Mouse (Mus musculus): ENCODE measurements at regions not wholly inside any gene's neighbourhood (a gene's known extent, or its start where the extent isn't known, plus 50 kb on each side); places are given as distances from the start of the nearest gene placed in this dataset.

- 61% methylated on average over 7 of the region's 7 CpGs for WGBS
- Histone ChIP-seq H3K4me1 (ENCODE audit: insufficient read depth, low read depth, low read length) (no peaks in the 10 kb centered on the region), H3K36me3 (ENCODE audit: insufficient read depth, low read length) (no peaks in the 10 kb centered on the region), H3K4me3 (ENCODE audit: low read depth, low read length) (no peak overlapping the region), H3K27ac (ENCODE audit: low read length) (no peak overlapping the region), H3K27me3 (replicated peaks; ENCODE audit: insufficient read depth, low read length) (no peaks in the 10 kb centered on the region), H3K9me3 (ENCODE audit: low read length) (no peaks in the 10 kb centered on the region), H3K9ac (replicated peaks; ENCODE audit: low read depth) (no peak overlapping the region), H3K4me2 (replicated peaks; ENCODE audit: low read depth, low read length) (no peak overlapping the region)
- ATAC-seq (no peak), DNase-seq (ENCODE audit: low spot score) (no peak)
- TF ChIP-seq EP300 (IDR thresholded peaks at IDR 0.05) (no peak), CTCF (IDR thresholded peaks at IDR 0.05) (no peak)
Observed at GRCm38 (mm10) chr8:90491691-90492090, 143.5 kb upstream of the Tox3 start.

- Histone ChIP-seq H3K9ac (replicated peaks; ENCODE audit: low read depth) (no peak overlapping the region), H3K4me1 (ENCODE audit: insufficient read depth, low read depth, low read length) (no peaks in the 10 kb centered on the region), H3K4me2 (replicated peaks; ENCODE audit: low read depth, low read length) (no peak overlapping the region), H3K4me3 (ENCODE audit: low read depth, low read length) (no peak overlapping the region), H3K27me3 (replicated peaks; ENCODE audit: insufficient read depth, low read length) (no peaks in the 10 kb centered on the region), H3K36me3 (ENCODE audit: insufficient read depth, low read length) (no peaks in the 10 kb centered on the region), H3K27ac (ENCODE audit: low read length) (no peak overlapping the region), H3K9me3 (ENCODE audit: low read length) (no peaks in the 10 kb centered on the region)
- no peak for TF ChIP-seq CTCF (IDR thresholded peaks at IDR 0.05)
- 62% methylated on average over 16 of the region's 17 CpGs for WGBS
- no peak for ATAC-seq
- DNase-seq (ENCODE audit: low spot score) = no peak
Observed at GRCm38 (mm10) chr8:90490734-90491441, 142.7 kb upstream of the Tox3 start.

- no peak overlapping the region for H3K9ac ChIP-seq (replicated peaks; ENCODE audit: low read depth)
- ATAC-seq (no peak), DNase-seq (ENCODE audit: low spot score) (no peak)
- no peaks in the 10 kb centered on the region for H3K27me3 ChIP-seq (replicated peaks; ENCODE audit: insufficient read depth, low read length)
- H3K9me3 ChIP-seq (ENCODE audit: low read length) = no peaks in the 10 kb centered on the region
- no peaks in the 10 kb centered on the region for H3K4me1 ChIP-seq (ENCODE audit: insufficient read depth, low read depth, low read length)
- no peak overlapping the region for H3K4me3 ChIP-seq (ENCODE audit: low read depth, low read length)
- no peak overlapping the region for H3K27ac ChIP-seq (ENCODE audit: low read length)
- TF ChIP-seq CTCF (IDR thresholded peaks at IDR 0.05) = no peak
- no peak for TF ChIP-seq EP300 (IDR thresholded peaks at IDR 0.05)
- WGBS = 67% methylated on average over 3 of the region's 3 CpGs
- no peaks in the 10 kb centered on the region for H3K36me3 ChIP-seq (ENCODE audit: insufficient read depth, low read length)
- H3K4me2 ChIP-seq (replicated peaks; ENCODE audit: low read depth, low read length) = no peak overlapping the region
Observed at GRCm38 (mm10) chr8:90486556-90486955, 138.4 kb upstream of the Tox3 start.

- Histone ChIP-seq H3K4me3 (ENCODE audit: low read depth, low read length) (no peak overlapping the region), H3K4me2 (replicated peaks; ENCODE audit: low read depth, low read length) (no peak overlapping the region), H3K9me3 (ENCODE audit: low read length) (no peaks in the 10 kb centered on the region), H3K27ac (ENCODE audit: low read length) (no peak overlapping the region), H3K9ac (replicated peaks; ENCODE audit: low read depth) (no peak overlapping the region), H3K36me3 (ENCODE audit: insufficient read depth, low read length) (no peaks in the 10 kb centered on the region), H3K4me1 (ENCODE audit: insufficient read depth, low read depth, low read length) (no peaks in the 10 kb centered on the region), H3K27me3 (replicated peaks; ENCODE audit: insufficient read depth, low read length) (no peaks in the 10 kb centered on the region)
- WGBS = 16% methylated on average over 4 of the region's 4 CpGs
- no peak for ATAC-seq
- no peak for DNase-seq (ENCODE audit: low spot score)
- TF ChIP-seq EP300 (IDR thresholded peaks at IDR 0.05) (no peak), CTCF (IDR thresholded peaks at IDR 0.05) (no peak)
Observed at GRCm38 (mm10) chr8:90478149-90478548, 130.0 kb upstream of the Tox3 start.

- Histone ChIP-seq H3K27ac (ENCODE audit: low read length) (no peak overlapping the region), H3K4me3 (ENCODE audit: low read depth, low read length) (no peak overlapping the region), H3K27me3 (replicated peaks; ENCODE audit: insufficient read depth, low read length) (no peaks in the 10 kb centered on the region), H3K9me3 (ENCODE audit: low read length) (no peaks in the 10 kb centered on the region), H3K4me2 (replicated peaks; ENCODE audit: low read depth, low read length) (no peak overlapping the region), H3K9ac (replicated peaks; ENCODE audit: low read depth) (no peak overlapping the region), H3K36me3 (ENCODE audit: insufficient read depth, low read length) (no peaks in the 10 kb centered on the region), H3K4me1 (ENCODE audit: insufficient read depth, low read depth, low read length) (no peaks in the 10 kb centered on the region)
- WGBS = 53% methylated on average over 7 of the region's 7 CpGs
- ATAC-seq (0 out of 2 replicates have a peak, but pooled peaks have one; percentile 21), DNase-seq (ENCODE audit: low spot score) (no peak)
- no peak for TF ChIP-seq CTCF (IDR thresholded peaks at IDR 0.05)
- TF ChIP-seq EP300 (IDR thresholded peaks at IDR 0.05) = no peak
Observed at GRCm38 (mm10) chr8:90474066-90474465, 125.9 kb upstream of the Tox3 start.

- Histone ChIP-seq H3K9ac (replicated peaks; ENCODE audit: low read depth) (no peak overlapping the region), H3K36me3 (ENCODE audit: insufficient read depth, low read length) (no peaks in the 10 kb centered on the region), H3K27ac (ENCODE audit: low read length) (no peak overlapping the region), H3K4me2 (replicated peaks; ENCODE audit: low read depth, low read length) (no peak overlapping the region), H3K4me3 (ENCODE audit: low read depth, low read length) (no peak overlapping the region), H3K9me3 (ENCODE audit: low read length) (no peaks in the 10 kb centered on the region), H3K4me1 (ENCODE audit: insufficient read depth, low read depth, low read length) (no peaks in the 10 kb centered on the region), H3K27me3 (replicated peaks; ENCODE audit: insufficient read depth, low read length) (no peaks in the 10 kb centered on the region)
- TF ChIP-seq CTCF (IDR thresholded peaks at IDR 0.05) (no peak), EP300 (IDR thresholded peaks at IDR 0.05) (no peak)
- DNase-seq (ENCODE audit: low spot score) (no peak), ATAC-seq (no peak)
- 50% methylated on average over 11 of the region's 11 CpGs for WGBS
Observed at GRCm38 (mm10) chr8:90470826-90471225, 122.7 kb upstream of the Tox3 start.

- TF ChIP-seq EP300 (IDR thresholded peaks at IDR 0.05) (no peak), CTCF (IDR thresholded peaks at IDR 0.05) (peak; percentile 56)
- ATAC-seq (no peak), DNase-seq (ENCODE audit: low spot score) (no peak)
- Histone ChIP-seq H3K9me3 (ENCODE audit: low read length) (no peaks in the 10 kb centered on the region), H3K4me3 (ENCODE audit: low read depth, low read length) (no peak overlapping the region), H3K4me2 (replicated peaks; ENCODE audit: low read depth, low read length) (no peak overlapping the region), H3K36me3 (ENCODE audit: insufficient read depth, low read length) (no peaks in the 10 kb centered on the region), H3K27me3 (replicated peaks; ENCODE audit: insufficient read depth, low read length) (no peaks in the 10 kb centered on the region), H3K9ac (replicated peaks; ENCODE audit: low read depth) (no peak overlapping the region), H3K4me1 (ENCODE audit: insufficient read depth, low read depth, low read length) (no peaks in the 10 kb centered on the region), H3K27ac (ENCODE audit: low read length) (no peak overlapping the region)
- whole genome bisulfite sequencing = 44% methylated on average over 1 of the region's 1 CpGs
Observed at GRCm38 (mm10) chr8:90463708-90464107, 115.6 kb upstream of the Tox3 start.

Measured in lung, postnatal 0 days (tissue).